Mouse (Mus musculus): ENCODE data around the gene Aktip.

DNA sequence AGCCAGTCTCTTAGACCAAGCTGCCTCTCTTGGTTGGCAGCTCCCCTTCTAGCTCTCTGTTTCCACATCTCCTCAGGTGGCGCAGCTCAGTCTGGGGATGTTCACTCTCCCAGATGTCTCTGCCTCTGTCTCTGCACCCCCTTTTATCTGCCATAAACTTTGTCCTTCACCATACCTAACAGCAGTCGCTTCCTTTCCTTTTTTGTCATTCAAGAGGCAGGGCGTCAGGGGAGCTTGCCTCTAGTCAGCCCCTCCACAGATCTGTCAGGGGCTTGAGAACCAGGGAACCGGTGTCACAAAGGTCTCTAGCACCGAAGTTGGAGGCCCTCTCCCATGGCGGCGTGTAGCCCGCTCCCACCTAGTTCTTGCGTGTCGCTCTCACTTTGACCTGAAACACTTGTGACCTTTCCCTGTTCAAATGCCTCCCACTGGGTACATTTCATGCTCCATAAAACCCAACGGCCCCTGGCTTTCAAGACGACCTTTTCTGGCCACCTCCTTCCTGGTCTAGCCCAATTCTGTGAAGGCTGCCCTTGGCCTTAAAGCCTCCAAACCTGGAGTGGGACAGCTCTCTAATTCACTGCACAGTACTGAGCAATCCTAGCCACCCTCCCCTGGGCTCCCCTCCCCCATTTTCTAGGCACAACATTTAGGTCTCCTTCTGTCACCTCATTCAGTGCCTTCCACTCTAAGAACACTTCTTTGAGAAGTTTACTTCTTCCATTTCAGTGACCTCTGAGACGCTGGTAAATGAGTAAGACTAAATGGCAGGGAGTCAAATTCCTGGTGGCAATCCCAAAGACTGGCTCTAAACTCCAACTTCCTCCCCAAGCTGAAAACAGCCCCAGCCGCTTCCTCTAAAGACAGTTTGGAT is 64.2 kb downstream of the Aktip start:
- TF ChIP-seq CTCF (IDR thresholded peaks at IDR 0.05; ENCODE audit: low read depth) = no peak
- no peak for TF ChIP-seq EP300 (IDR thresholded peaks at IDR 0.05; ENCODE audit: low read depth)

Measured in liver, embryonic 14.5 days (tissue).